Mouse (Mus musculus): ENCODE measurements at regions not wholly inside any gene's neighbourhood (a gene's known extent, or its start where the extent isn't known, plus 50 kb on each side); places are given as distances from the start of the nearest gene placed in this dataset.

GRCm38 (mm10) chr5:144647311-144648104 is 101.8 kb downstream of the Nptx2 start:
- H3K27ac ChIP-seq (ENCODE audit: insufficient read depth, low read length), result no peak overlapping the region
- no peaks in the 10 kb centered on the region for H3K4me1 ChIP-seq (ENCODE audit: control insufficient read depth, insufficient read depth, low read length)
- no peak overlapping the region for H3K4me3 ChIP-seq (replicated peaks; ENCODE audit: insufficient read depth, low read depth, low read length)
- 84% methylated on average over 12 of the region's 12 CpGs for WGBS
- no peak for DNase-seq
- no peaks in the 10 kb centered on the region for H3K27me3 ChIP-seq (ENCODE audit: control insufficient read depth, insufficient read depth, low read length)
- no peak for TF ChIP-seq POLR2A (IDR thresholded peaks at IDR 0.05; ENCODE audit: borderline replicate concordance, insufficient read depth, low read length)
- no peak for TF ChIP-seq CTCF (IDR thresholded peaks at IDR 0.05; ENCODE audit: borderline replicate concordance, insufficient read depth, low read depth, low read length)

DNA sequence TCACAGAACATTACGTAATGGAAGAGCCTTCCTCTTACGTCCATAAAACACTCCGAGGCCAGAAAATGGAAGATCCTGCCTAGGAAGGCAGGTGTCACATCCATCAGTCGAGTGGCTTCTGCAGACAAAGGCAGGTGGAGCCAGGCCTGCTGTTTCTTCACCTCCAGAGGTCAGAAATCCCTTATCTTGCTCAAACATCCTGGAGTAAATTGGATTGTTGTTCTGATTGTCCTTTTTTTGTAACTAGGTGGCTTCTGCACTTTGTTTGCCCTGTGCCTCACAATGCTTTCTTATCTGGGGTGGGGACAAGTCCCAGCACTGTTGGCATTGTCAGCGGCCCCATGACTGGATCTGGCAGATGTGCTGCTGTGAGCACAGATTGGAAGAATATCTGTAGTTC is 106.5 kb downstream of the Nptx2 start:
- TF ChIP-seq POLR2A (IDR thresholded peaks at IDR 0.05; ENCODE audit: borderline replicate concordance, insufficient read depth, low read length), result no peak
- TF ChIP-seq CTCF (IDR thresholded peaks at IDR 0.05; ENCODE audit: borderline replicate concordance, insufficient read depth, low read depth, low read length), result no peak
- 67% methylated on average over 5 of the region's 5 CpGs for WGBS
- no peak overlapping the region for H3K27ac ChIP-seq (ENCODE audit: insufficient read depth, low read length)
- no peak overlapping the region for H3K4me3 ChIP-seq (replicated peaks; ENCODE audit: insufficient read depth, low read depth, low read length)
- no peak for DNase-seq
- H3K27me3 ChIP-seq (ENCODE audit: control insufficient read depth, insufficient read depth, low read length), result no peaks in the 10 kb centered on the region
- H3K4me1 ChIP-seq (ENCODE audit: control insufficient read depth, insufficient read depth, low read length), result no peaks in the 10 kb centered on the region

DNA sequence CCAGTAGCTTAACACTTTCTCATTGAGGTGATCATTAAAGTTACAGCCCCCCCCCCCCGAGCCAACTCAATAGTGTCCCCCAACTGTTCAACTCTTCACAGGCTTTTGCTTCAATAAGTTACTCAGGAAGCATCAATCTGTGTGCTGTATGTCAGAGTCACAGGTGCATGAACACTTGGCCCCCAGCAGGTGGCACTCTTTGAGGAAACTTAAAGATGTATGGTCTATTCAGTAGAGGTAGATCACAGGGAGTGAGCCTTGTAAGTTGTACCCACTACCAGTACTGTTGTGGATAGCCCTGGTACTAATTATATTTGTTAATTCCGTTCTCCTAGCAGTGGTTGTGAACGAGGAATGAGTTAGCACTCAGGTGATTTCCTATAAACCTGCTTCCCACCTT is 99.6 kb downstream of the Tmem130 start:
- no peaks in the 10 kb centered on the region for H3K27me3 ChIP-seq (ENCODE audit: control insufficient read depth, insufficient read depth, low read length)
- H3K4me3 ChIP-seq (replicated peaks; ENCODE audit: insufficient read depth, low read depth, low read length), result no peak overlapping the region
- H3K4me1 ChIP-seq (ENCODE audit: control insufficient read depth, insufficient read depth, low read length), result no peaks in the 10 kb centered on the region; the same call in 1 of the 2 replicates
- DNase-seq, result no peak
- H3K27ac ChIP-seq (ENCODE audit: insufficient read depth, low read length), result no peak overlapping the region
- 82% methylated on average over 3 of the region's 3 CpGs for WGBS
- TF ChIP-seq CTCF (IDR thresholded peaks at IDR 0.05; ENCODE audit: borderline replicate concordance, insufficient read depth, low read depth, low read length) (no peak), POLR2A (IDR thresholded peaks at IDR 0.05; ENCODE audit: borderline replicate concordance, insufficient read depth, low read length) (no peak)

- H3K27me3 ChIP-seq (ENCODE audit: control insufficient read depth, insufficient read depth, low read length), result no peaks in the 10 kb centered on the region
- WGBS, result 67% methylated on average over 9 of the region's 9 CpGs
- H3K4me3 ChIP-seq (replicated peaks; ENCODE audit: insufficient read depth, low read depth, low read length), result no peak overlapping the region
- no peaks in the 10 kb centered on the region; the same call in 1 of the 2 replicates for H3K4me1 ChIP-seq (ENCODE audit: control insufficient read depth, insufficient read depth, low read length)
- no peak for DNase-seq
- TF ChIP-seq CTCF (IDR thresholded peaks at IDR 0.05; ENCODE audit: borderline replicate concordance, insufficient read depth, low read depth, low read length) (no peak), POLR2A (IDR thresholded peaks at IDR 0.05; ENCODE audit: borderline replicate concordance, insufficient read depth, low read length) (no peak)
- H3K27ac ChIP-seq (ENCODE audit: insufficient read depth, low read length), result no peak overlapping the region
These were observed 97.6 kb downstream of the Tmem130 start for GRCm38 (mm10) chr5:144663981-144664380.

DNA sequence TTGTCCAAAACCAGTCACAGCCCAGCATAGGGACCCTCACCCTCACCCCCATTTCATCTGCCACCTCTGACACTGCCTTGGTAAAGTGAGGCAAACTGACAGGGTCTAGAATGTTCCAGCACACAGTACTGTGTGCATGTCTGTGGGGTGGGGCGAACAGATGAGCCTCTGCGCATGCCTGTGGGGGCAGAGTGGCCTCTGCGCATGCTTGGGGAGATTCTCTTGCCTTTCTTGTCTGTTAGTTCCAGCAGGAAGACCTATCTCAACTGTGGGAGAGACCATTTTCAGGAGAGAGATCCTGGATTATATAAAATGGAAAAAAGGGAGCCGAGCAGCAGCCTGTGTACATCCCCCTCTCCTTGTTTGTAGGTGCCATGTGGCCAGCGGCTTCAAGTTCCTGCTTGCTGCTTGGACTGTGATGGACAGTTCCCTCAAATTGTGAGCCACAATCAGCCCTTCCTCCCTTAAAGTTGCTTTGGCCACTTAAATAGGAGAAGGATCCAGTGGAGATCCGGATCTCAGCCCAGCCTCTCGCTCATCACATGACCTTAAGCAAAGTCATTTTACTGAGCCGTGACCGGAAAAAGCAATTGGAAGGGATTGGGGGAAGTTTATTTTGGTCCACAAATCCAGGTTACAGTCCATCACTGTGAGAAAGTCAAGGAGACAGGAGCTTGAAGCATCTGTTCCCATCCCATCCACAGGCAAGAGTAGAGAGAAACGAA is 96.9 kb downstream of the Tmem130 start:
- Histone ChIP-seq H3K4me3 (replicated peaks; ENCODE audit: insufficient read depth, low read depth, low read length) (no peak overlapping the region), H3K27ac (ENCODE audit: insufficient read depth, low read length) (no peak overlapping the region), H3K27me3 (ENCODE audit: control insufficient read depth, insufficient read depth, low read length) (no peaks in the 10 kb centered on the region), H3K4me1 (ENCODE audit: control insufficient read depth, insufficient read depth, low read length) (no peaks in the 10 kb centered on the region; the same call in 1 of the 2 replicates)
- WGBS, result 84% methylated on average over 10 of the region's 10 CpGs
- DNase-seq, result no peak
- TF ChIP-seq POLR2A (IDR thresholded peaks at IDR 0.05; ENCODE audit: borderline replicate concordance, insufficient read depth, low read length) (no peak), CTCF (IDR thresholded peaks at IDR 0.05; ENCODE audit: borderline replicate concordance, insufficient read depth, low read depth, low read length) (no peak)

DNA sequence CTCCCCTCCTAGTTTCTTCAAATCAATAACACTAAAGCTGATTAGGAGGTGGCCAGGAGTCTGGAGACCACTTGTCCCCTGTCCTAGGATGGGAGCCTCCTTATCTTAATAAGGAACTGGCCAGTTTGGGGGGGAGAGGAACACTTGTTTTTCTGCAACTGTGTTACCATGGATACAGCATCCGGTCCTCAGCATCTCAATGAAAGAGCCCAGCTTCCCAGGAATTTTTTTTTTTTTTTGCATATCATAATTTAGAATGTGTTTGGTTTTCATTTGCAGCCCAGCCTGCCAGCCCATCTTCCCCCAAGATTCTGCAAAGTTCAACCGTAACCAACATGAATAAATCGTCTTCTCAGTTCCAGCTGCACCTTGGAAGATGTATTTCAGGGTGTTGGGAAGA is 93.6 kb downstream of the Tmem130 start:
- 59% methylated on average over 3 of the region's 3 CpGs for WGBS
- no peak overlapping the region for H3K27ac ChIP-seq (ENCODE audit: insufficient read depth, low read length)

DNA sequence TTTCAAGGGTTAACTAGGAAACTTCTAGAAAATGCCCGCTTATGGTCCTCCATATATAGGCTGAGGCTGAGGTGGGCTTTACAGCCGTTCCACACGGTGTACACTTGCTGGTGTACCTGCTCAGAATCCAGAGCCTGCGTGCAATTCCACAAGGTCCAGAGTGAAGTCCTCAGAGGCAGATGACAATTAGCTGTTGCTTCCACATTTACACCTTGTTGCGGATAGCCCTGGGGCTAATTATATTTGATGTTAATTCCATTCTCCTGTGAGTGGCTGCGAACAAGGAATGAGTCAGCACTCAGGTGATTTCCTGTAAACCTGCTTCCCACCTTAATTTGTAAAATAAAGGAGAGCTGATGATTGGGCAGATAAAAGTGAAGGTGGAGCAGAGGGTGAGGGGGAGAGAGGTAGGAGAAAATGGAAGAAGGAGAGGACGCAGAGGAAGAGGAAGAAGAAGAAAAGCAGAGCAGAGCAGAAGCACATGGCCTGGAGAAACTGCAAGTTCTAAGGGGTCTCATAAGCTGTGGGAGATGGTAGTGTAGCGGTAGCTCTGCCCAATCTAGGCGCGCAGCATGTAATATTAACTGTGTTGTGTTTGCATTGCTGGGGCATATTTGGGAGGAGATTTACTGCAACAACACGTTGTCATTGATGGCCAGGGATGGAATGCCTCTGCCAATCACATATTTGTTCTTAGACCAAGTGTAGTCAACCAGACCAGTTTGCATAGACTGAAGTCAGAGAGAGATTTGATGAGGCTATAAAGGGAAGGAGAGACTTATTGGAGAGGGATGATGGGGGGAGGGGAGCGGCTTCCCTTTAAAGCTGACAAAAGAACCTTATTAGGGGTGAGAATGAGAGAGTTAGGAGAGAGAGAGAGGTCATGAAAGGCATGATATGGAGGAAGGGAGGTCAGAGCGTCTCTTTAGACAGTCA is 82.5 kb downstream of the Tmem130 start:
- 89% methylated on average over 13 of the region's 13 CpGs for WGBS
- Histone ChIP-seq H3K27me3 (ENCODE audit: control insufficient read depth, insufficient read depth, low read length) (no peaks in the 10 kb centered on the region), H3K4me1 (ENCODE audit: control insufficient read depth, insufficient read depth, low read length) (no peaks in the 10 kb centered on the region), H3K4me3 (replicated peaks; ENCODE audit: insufficient read depth, low read depth, low read length) (no peak overlapping the region), H3K27ac (ENCODE audit: insufficient read depth, low read length) (no peak overlapping the region)
- TF ChIP-seq CTCF (IDR thresholded peaks at IDR 0.05; ENCODE audit: borderline replicate concordance, insufficient read depth, low read depth, low read length) (no peak), POLR2A (IDR thresholded peaks at IDR 0.05; ENCODE audit: borderline replicate concordance, insufficient read depth, low read length) (no peak)
- DNase-seq, result no peak

More for the DNA sequence above, 93.6 kb downstream of the Tmem130 start:
- no peak for DNase-seq
- TF ChIP-seq POLR2A (IDR thresholded peaks at IDR 0.05; ENCODE audit: borderline replicate concordance, insufficient read depth, low read length), result no peak
- TF ChIP-seq CTCF (IDR thresholded peaks at IDR 0.05; ENCODE audit: borderline replicate concordance, insufficient read depth, low read depth, low read length), result no peak
- Histone ChIP-seq H3K4me1 (ENCODE audit: control insufficient read depth, insufficient read depth, low read length) (no peaks in the 10 kb centered on the region; the same call in 1 of the 2 replicates), H3K4me3 (replicated peaks; ENCODE audit: insufficient read depth, low read depth, low read length) (no peak overlapping the region), H3K27me3 (ENCODE audit: control insufficient read depth, insufficient read depth, low read length) (no peaks in the 10 kb centered on the region)

All from cerebellum, adult 2 months (tissue).